Mouse (Mus musculus) heart, embryonic 10.5 days (tissue): ENCODE measurements around the gene Nos3. TPM values are rescaled to one million over a fixed set of nuclear protein-coding genes. Genes with fewer than 3 reads are reported as not detected.

Experiments used
- DNase-seq: peaks from one replicate; pipeline ENCODE4 v3.0.0-alpha.2; 2017; ENCODE audit warnings: low spot score
- H3K27ac ChIP-seq: fragments of 300-500 bp; sonication (generic); 2 replicates; pipeline ENCODE4 v1.5.1; 2016; ENCODE audit warnings: mild to moderate bottlenecking
- H3K27me3 ChIP-seq: fragments of 300-500 bp; sonication (generic); 2 replicates; pipeline ENCODE4 v1.6.1; 2016; ENCODE audit warnings: mild to moderate bottlenecking; ENCODE audit not compliant: poor library complexity, insufficient read depth, severe bottlenecking
- H3K36me3 ChIP-seq: fragments of 300-500 bp; sonication (generic); 2 replicates; pipeline ENCODE4 v1.6.1; 2016; ENCODE audit warnings: mild to moderate bottlenecking, moderate library complexity
- H3K4me1 ChIP-seq: fragments of 300-500 bp; sonication (generic); 2 replicates; pipeline ENCODE4 v1.6.1; 2016; ENCODE audit warnings: mild to moderate bottlenecking
- H3K4me3 ChIP-seq: fragments of 300-500 bp; sonication (generic); 2 replicates; pipeline ENCODE4 v1.5.1; 2016; ENCODE audit warnings: mild to moderate bottlenecking, moderate library complexity
- H3K9me3 ChIP-seq: fragments of 300-500 bp; sonication (generic); 2 replicates; pipeline ENCODE4 v1.6.1; 2016; ENCODE audit warnings: mild to moderate bottlenecking, moderate library complexity
- WGBS: fragments of 180-500 bp; shearing (Covaris S2); methylation state at CpG from one replicate; pipeline ENCODE4 v1.1.7; 2016; 5-methylcytosine and 5-hydroxymethylcytosine counted together
- polyA plus RNA-seq: library from polyadenylated mRNA; unstranded; fragments of >200 nt; fragmentation: Nextera tagmentation; extraction: Ambion mirVana; gene quantifications from 2 replicates; pipeline ENCODE4 v1.2.1, GENCODE M21; 2016

Nos3 gene
- polyA plus RNA-seq, 1 experiment from 2014 or later = 23.2 TPM

- H3K9me3 ChIP-seq = no peaks in the 10 kb centered on the region
- H3K27me3 ChIP-seq = peaks cover 34% of the 10 kb centered on the region
- DNase-seq = no peak
- WGBS = 84% methylated on average over 10 of the region's 10 CpGs
- no peak overlapping the region for H3K27ac ChIP-seq
- no peak overlapping the region for H3K4me3 ChIP-seq
- peaks cover 25% of the 10 kb centered on the region for H3K4me1 ChIP-seq
- peaks cover 32% of the 10 kb centered on the region for H3K36me3 ChIP-seq
Measured at GRCm38 (mm10) chr5:24417587-24417986, 53.0 kb downstream of the Nos3 start.

GRCm38 (mm10) chr5:24420381-24420780, 55.8 kb downstream of the Nos3 start:
- no peak overlapping the region for H3K27ac ChIP-seq
- no peaks in the 10 kb centered on the region for H3K9me3 ChIP-seq
- no peak for DNase-seq
- peaks cover 34% of the 10 kb centered on the region for H3K4me1 ChIP-seq
- peaks cover 14% of the 10 kb centered on the region; the same call in 1 of the 2 replicates for H3K27me3 ChIP-seq
- WGBS = 85% methylated on average over 9 of the region's 9 CpGs
- no peak overlapping the region for H3K4me3 ChIP-seq
- H3K36me3 ChIP-seq = peaks cover 32% of the 10 kb centered on the region

GRCm38 (mm10) chr5:24423129-24424003, 58.8 kb downstream of the Nos3 start, which contains the start of the genes Cdk5 and Slc4a2:
Gene Cdk5, minus strand, starts transcription at chr5:24423530.
Gene Slc4a2, plus strand, starts transcription at chr5:24423837.
- peaks cover 50% of the 10 kb centered on the region for H3K4me1 ChIP-seq

GRCm38 (mm10) chr5:24424004-24424781, 59.6 kb downstream of the Nos3 start:
- no peak for DNase-seq
- H3K9me3 ChIP-seq = no peaks in the 10 kb centered on the region
- 13% methylated on average over 21 of the region's 21 CpGs for WGBS
- peaks cover 55% of the 10 kb centered on the region for H3K4me1 ChIP-seq
- peak overlapping the region; percentile 78 for H3K4me3 ChIP-seq
- no peaks in the 10 kb centered on the region for H3K27me3 ChIP-seq
- H3K36me3 ChIP-seq = peaks cover 27% of the 10 kb centered on the region
- peak overlapping the region; percentile 94 for H3K27ac ChIP-seq

More at GRCm38 (mm10) chr5:24423129-24424003, 58.8 kb downstream of the Nos3 start, which contains the start of the genes Cdk5 and Slc4a2:
- Histone ChIP-seq H3K36me3 (peaks cover 34% of the 10 kb centered on the region), H3K9me3 (no peaks in the 10 kb centered on the region), H3K27ac (peak within 1 kb of the TSS; percentile 94), H3K4me3 (peak within 1 kb of the TSS; percentile 78), H3K27me3 (no peaks in the 10 kb centered on the region)
- DNase-seq = peak; percentile 100
- under 1% methylated on average over 46 of the region's 46 CpGs for WGBS

- H3K27ac ChIP-seq = peak overlapping the region; percentile 94
- peak; percentile 87 for DNase-seq
- H3K27me3 ChIP-seq = no peaks in the 10 kb centered on the region
- H3K4me3 ChIP-seq = peak overlapping the region; percentile 78
- H3K36me3 ChIP-seq = peaks cover 27% of the 10 kb centered on the region
- no peaks in the 10 kb centered on the region for H3K9me3 ChIP-seq
- peaks cover 55% of the 10 kb centered on the region for H3K4me1 ChIP-seq
- WGBS = 1% methylated on average over 60 of the region's 60 CpGs
Measured at GRCm38 (mm10) chr5:24424861-24425411, 60.3 kb downstream of the Nos3 start.

- under 1% methylated on average over 28 of the region's 30 CpGs for WGBS
- peak; percentile 84 for DNase-seq
- peaks cover 55% of the 10 kb centered on the region for H3K4me1 ChIP-seq
- H3K27ac ChIP-seq = peak overlapping the region; percentile 94
- H3K27me3 ChIP-seq = no peaks in the 10 kb centered on the region
- H3K36me3 ChIP-seq = peaks cover 27% of the 10 kb centered on the region
- H3K9me3 ChIP-seq = no peaks in the 10 kb centered on the region
- H3K4me3 ChIP-seq = peak overlapping the region; percentile 78
Measured at GRCm38 (mm10) chr5:24425421-24426036, 60.9 kb downstream of the Nos3 start.

- peaks cover 55% of the 10 kb centered on the region for H3K4me1 ChIP-seq
- peak overlapping the region; percentile 94 for H3K27ac ChIP-seq
- DNase-seq = no peak
Measured at GRCm38 (mm10) chr5:24426037-24426432, 61.4 kb downstream of the Nos3 start.

GRCm38 (mm10) chr5:24426556-24427284, 62.1 kb downstream of the Nos3 start:
- DNase-seq = no peak
- 0 out of 2 replicates have a peak overlapping the region, but pooled peaks have one; percentile 94 for H3K27ac ChIP-seq
- WGBS = 14% methylated on average over 9 of the region's 9 CpGs
- H3K9me3 ChIP-seq = no peaks in the 10 kb centered on the region
- H3K4me1 ChIP-seq = peaks cover 55% of the 10 kb centered on the region
- no peaks in the 10 kb centered on the region for H3K27me3 ChIP-seq
- H3K36me3 ChIP-seq = peaks cover 30% of the 10 kb centered on the region
- H3K4me3 ChIP-seq = peak overlapping the region; percentile 78

More at GRCm38 (mm10) chr5:24426037-24426432, 61.4 kb downstream of the Nos3 start:
- peaks cover 27% of the 10 kb centered on the region for H3K36me3 ChIP-seq
- H3K27me3 ChIP-seq = no peaks in the 10 kb centered on the region
- H3K9me3 ChIP-seq = no peaks in the 10 kb centered on the region
- H3K4me3 ChIP-seq = peak overlapping the region; percentile 78
- under 1% methylated on average over 10 of the region's 10 CpGs for WGBS

- Histone ChIP-seq H3K9me3 (no peaks in the 10 kb centered on the region), H3K27me3 (no peaks in the 10 kb centered on the region), H3K36me3 (peaks cover 34% of the 10 kb centered on the region), H3K27ac (peak overlapping the region; percentile 8; the same call in 1 of the 2 replicates), H3K4me1 (peaks cover 55% of the 10 kb centered on the region), H3K4me3 (peak overlapping the region; percentile 78)
- DNase-seq = no peak
- WGBS = 16% methylated on average over 12 of the region's 12 CpGs
Measured at GRCm38 (mm10) chr5:24427285-24427633, 62.6 kb downstream of the Nos3 start.

- Histone ChIP-seq H3K27ac (peak overlapping the region; percentile 56), H3K4me1 (peaks cover 49% of the 10 kb centered on the region)
- 7% methylated on average over 15 of the region's 15 CpGs for WGBS
Measured at GRCm38 (mm10) chr5:24427981-24428402, 63.4 kb downstream of the Nos3 start.

GRCm38 (mm10) chr5:24428596-24428995, 64.0 kb downstream of the Nos3 start:
- no peaks in the 10 kb centered on the region for H3K9me3 ChIP-seq
- peaks cover 47% of the 10 kb centered on the region for H3K4me1 ChIP-seq
- no peak for DNase-seq
- peaks cover 46% of the 10 kb centered on the region for H3K36me3 ChIP-seq
- WGBS = 12% methylated on average over 9 of the region's 9 CpGs
- peak overlapping the region; percentile 78; the same call in 1 of the 2 replicates for H3K4me3 ChIP-seq
- H3K27ac ChIP-seq = peak overlapping the region; percentile 56; the same call in 1 of the 2 replicates
- no peaks in the 10 kb centered on the region for H3K27me3 ChIP-seq

More at GRCm38 (mm10) chr5:24427981-24428402, 63.4 kb downstream of the Nos3 start:
- H3K9me3 ChIP-seq = no peaks in the 10 kb centered on the region
- peaks cover 40% of the 10 kb centered on the region for H3K36me3 ChIP-seq
- DNase-seq = no peak
- H3K4me3 ChIP-seq = peak overlapping the region; percentile 78
- H3K27me3 ChIP-seq = no peaks in the 10 kb centered on the region
